Mouse (Mus musculus): Measurements from ENCODE around the gene Ppp1r3c. TPM values are rescaled to one million over a fixed set of nuclear protein-coding genes. Genes with fewer than 3 reads are reported as not detected.

The Ppp1r3c gene
- polyA plus RNA-seq (2011; ENCODE audit: insufficient read depth, insufficient read length, low read depth, missing spikeins): 0.58 and 0.90 TPM in 2 replicates

DNA sequence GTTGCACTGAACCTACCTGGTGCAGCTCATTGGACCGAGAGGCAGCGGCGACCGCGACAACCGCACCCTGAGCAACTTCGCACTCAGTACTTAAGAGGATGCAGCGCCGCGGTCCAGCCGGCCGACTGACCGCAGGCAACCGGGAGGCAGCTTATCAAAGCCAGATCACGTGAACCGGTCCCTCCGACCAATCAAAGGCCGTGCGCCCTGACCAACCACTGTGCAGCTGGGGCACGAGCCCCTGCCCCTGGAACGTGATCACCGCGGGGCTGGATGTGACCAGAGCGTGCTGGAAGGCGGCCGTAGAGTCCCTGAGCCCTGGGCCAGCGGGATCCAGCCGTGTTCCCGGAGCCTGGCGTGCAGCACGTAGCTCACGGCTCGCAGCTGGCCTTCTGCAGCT lies at the start of gene Ppp1r3c:
Ppp1r3c (minus strand) TSS at position 117 of the 400 bp plus-strand sequence.
- Histone ChIP-seq H3K4me1 (ENCODE audit: control insufficient read depth, insufficient read depth, low read length) (no peaks in the 10 kb centered on the region), H3K27me3 (ENCODE audit: control insufficient read depth, insufficient read depth, low read length, poor library complexity, severe bottlenecking) (0 out of 2 replicates have a peak, but pooled peaks cover 1% of the 10 kb centered on the region), H3K9ac (ENCODE audit: low read depth, poor library complexity, severe bottlenecking) (peak within 1 kb of the TSS; percentile 12; the same call in 1 of the 2 replicates), H3K9me3 (replicated peaks; ENCODE audit: control insufficient read depth, insufficient read depth, low read length, poor library complexity, severe bottlenecking) (no peaks in the 10 kb centered on the region), H3K4me3 (ENCODE audit: low read depth, low read length) (peak within 1 kb of the TSS; percentile 48), H3K27ac (ENCODE audit: insufficient read depth, low read length) (no peak within 1 kb of the TSS), H3K36me3 (ENCODE audit: control insufficient read depth, insufficient read depth, low read length, poor library complexity, severe bottlenecking) (no peaks in the 10 kb centered on the region)
- TF ChIP-seq CTCF (IDR thresholded peaks at IDR 0.05; ENCODE audit: low read depth, low read length) (no peak), POLR2A (IDR thresholded peaks at IDR 0.05; ENCODE audit: insufficient read depth, low read length) (peak; percentile 88), EP300 (IDR thresholded peaks at IDR 0.05; ENCODE audit: insufficient read depth, low read depth, low read length) (peak; percentile 76; the same call in 1 of the 2 replicates)

DNA sequence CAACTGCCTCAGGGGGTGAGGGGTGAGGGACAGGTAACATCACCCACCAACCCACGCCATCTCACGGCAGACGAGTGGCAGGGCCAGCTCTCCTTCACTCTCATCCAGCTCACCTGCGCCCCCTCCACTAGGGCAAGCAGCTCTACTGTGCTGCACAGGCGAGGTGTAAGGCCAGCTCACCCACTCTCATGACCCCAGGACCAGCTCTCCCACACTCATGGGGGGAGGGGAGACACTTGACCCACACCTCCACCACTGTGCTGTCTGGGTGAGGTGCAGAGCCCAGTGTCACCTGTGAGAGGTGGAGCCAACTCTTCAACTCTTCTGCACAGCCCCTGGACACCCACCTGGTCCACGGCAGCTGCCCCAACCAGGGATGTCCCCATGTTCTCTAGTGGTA lies 46.7 kb upstream of the Ppp1r3c start:
- Histone ChIP-seq H3K9ac (ENCODE audit: low read depth, poor library complexity, severe bottlenecking) (no peak overlapping the region), H3K27ac (ENCODE audit: insufficient read depth, low read length) (no peak overlapping the region), H3K36me3 (ENCODE audit: control insufficient read depth, insufficient read depth, low read length, poor library complexity, severe bottlenecking) (no peaks in the 10 kb centered on the region), H3K9me3 (replicated peaks; ENCODE audit: control insufficient read depth, insufficient read depth, low read length, poor library complexity, severe bottlenecking) (no peaks in the 10 kb centered on the region), H3K27me3 (ENCODE audit: control insufficient read depth, insufficient read depth, low read length, poor library complexity, severe bottlenecking) (no peaks in the 10 kb centered on the region), H3K4me1 (ENCODE audit: control insufficient read depth, insufficient read depth, low read length) (no peaks in the 10 kb centered on the region), H3K4me3 (ENCODE audit: low read depth, low read length) (no peak overlapping the region)
- TF ChIP-seq CTCF (IDR thresholded peaks at IDR 0.05; ENCODE audit: low read depth, low read length) (no peak), POLR2A (IDR thresholded peaks at IDR 0.05; ENCODE audit: insufficient read depth, low read length) (no peak), EP300 (IDR thresholded peaks at IDR 0.05; ENCODE audit: insufficient read depth, low read depth, low read length) (no peak)

DNA sequence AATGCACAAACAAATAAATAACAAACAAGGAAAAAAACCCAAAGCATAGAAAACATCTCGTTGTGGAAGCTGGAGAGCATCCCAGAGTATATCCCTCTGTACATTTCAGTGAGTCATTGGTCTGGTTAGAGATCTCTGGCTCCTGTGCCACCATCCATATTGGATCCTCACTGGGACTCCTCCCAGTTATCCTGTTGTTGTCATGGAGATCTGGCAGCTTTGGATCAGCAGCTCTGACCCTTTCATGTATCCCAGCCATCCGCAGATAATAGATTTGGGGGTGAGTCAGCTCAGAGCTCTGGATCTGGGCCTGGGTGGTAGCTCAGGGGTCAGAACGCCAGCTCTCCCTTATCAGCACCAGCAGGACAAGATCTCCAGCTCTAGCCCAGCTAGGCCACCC lies 46.1 kb upstream of the Ppp1r3c start:
- H3K4me3 ChIP-seq (ENCODE audit: low read depth, low read length): no peak overlapping the region
- H3K9me3 ChIP-seq (replicated peaks; ENCODE audit: control insufficient read depth, insufficient read depth, low read length, poor library complexity, severe bottlenecking): no peaks in the 10 kb centered on the region
- no peaks in the 10 kb centered on the region for H3K4me1 ChIP-seq (ENCODE audit: control insufficient read depth, insufficient read depth, low read length)
- no peaks in the 10 kb centered on the region for H3K36me3 ChIP-seq (ENCODE audit: control insufficient read depth, insufficient read depth, low read length, poor library complexity, severe bottlenecking)
- H3K27me3 ChIP-seq (ENCODE audit: control insufficient read depth, insufficient read depth, low read length, poor library complexity, severe bottlenecking): no peaks in the 10 kb centered on the region
- TF ChIP-seq CTCF (IDR thresholded peaks at IDR 0.05; ENCODE audit: low read depth, low read length): no peak
- no peak for TF ChIP-seq POLR2A (IDR thresholded peaks at IDR 0.05; ENCODE audit: insufficient read depth, low read length)
- TF ChIP-seq EP300 (IDR thresholded peaks at IDR 0.05; ENCODE audit: insufficient read depth, low read depth, low read length): no peak
- H3K9ac ChIP-seq (ENCODE audit: low read depth, poor library complexity, severe bottlenecking): no peak overlapping the region
- H3K27ac ChIP-seq (ENCODE audit: insufficient read depth, low read length): no peak overlapping the region

DNA sequence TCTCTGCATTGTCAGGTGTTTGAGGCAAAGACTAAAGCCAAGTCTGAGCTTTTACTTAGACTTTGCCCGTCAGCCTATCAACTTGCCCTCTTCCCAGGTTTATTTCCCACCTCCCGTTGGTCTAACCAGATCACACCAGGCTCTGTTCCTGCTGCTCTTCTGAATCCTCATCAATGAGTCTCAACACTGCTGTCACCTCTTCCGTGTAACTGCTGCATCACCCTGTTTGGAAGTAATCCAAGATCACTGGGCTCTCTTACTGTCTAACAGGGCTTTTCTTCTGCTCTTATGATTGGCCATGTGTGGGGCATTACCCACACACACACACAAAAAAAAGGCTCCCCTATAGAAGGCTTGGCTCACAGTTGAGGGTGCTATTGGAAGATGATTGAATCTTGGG lies 45.5 kb upstream of the Ppp1r3c start:
- no peaks in the 10 kb centered on the region for H3K4me1 ChIP-seq (ENCODE audit: control insufficient read depth, insufficient read depth, low read length)
- no peak overlapping the region for H3K9ac ChIP-seq (ENCODE audit: low read depth, poor library complexity, severe bottlenecking)
- no peaks in the 10 kb centered on the region for H3K36me3 ChIP-seq (ENCODE audit: control insufficient read depth, insufficient read depth, low read length, poor library complexity, severe bottlenecking)
- no peaks in the 10 kb centered on the region for H3K9me3 ChIP-seq (replicated peaks; ENCODE audit: control insufficient read depth, insufficient read depth, low read length, poor library complexity, severe bottlenecking)
- no peaks in the 10 kb centered on the region for H3K27me3 ChIP-seq (ENCODE audit: control insufficient read depth, insufficient read depth, low read length, poor library complexity, severe bottlenecking)
- no peak overlapping the region for H3K4me3 ChIP-seq (ENCODE audit: low read depth, low read length)
- H3K27ac ChIP-seq (ENCODE audit: insufficient read depth, low read length): no peak overlapping the region
- TF ChIP-seq CTCF (IDR thresholded peaks at IDR 0.05; ENCODE audit: low read depth, low read length) (no peak), EP300 (IDR thresholded peaks at IDR 0.05; ENCODE audit: insufficient read depth, low read depth, low read length) (no peak), POLR2A (IDR thresholded peaks at IDR 0.05; ENCODE audit: insufficient read depth, low read length) (no peak)

DNA sequence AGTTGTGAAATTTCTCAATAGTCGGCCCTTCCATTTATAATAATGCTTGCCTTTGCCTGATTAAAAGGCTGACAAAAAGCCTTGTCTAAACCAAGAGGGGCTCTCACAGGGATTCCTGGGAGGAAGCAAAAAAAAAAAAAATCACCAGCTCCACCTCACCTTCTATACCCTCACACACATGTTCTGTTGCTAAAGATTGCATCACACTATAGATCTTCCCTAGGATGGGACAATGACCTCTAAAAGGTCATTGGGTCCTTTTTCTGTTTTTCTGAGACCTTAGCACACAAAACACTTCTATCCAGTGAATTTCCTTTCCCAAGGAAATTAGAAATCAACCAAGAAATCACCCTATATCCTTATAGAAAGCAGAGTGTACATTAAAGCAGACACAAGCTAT lies 43.9 kb upstream of the Ppp1r3c start:
- Histone ChIP-seq H3K9me3 (replicated peaks; ENCODE audit: control insufficient read depth, insufficient read depth, low read length, poor library complexity, severe bottlenecking) (no peaks in the 10 kb centered on the region), H3K27me3 (ENCODE audit: control insufficient read depth, insufficient read depth, low read length, poor library complexity, severe bottlenecking) (no peaks in the 10 kb centered on the region), H3K9ac (ENCODE audit: low read depth, poor library complexity, severe bottlenecking) (no peak overlapping the region), H3K36me3 (ENCODE audit: control insufficient read depth, insufficient read depth, low read length, poor library complexity, severe bottlenecking) (no peaks in the 10 kb centered on the region), H3K4me3 (ENCODE audit: low read depth, low read length) (no peak overlapping the region), H3K27ac (ENCODE audit: insufficient read depth, low read length) (no peak overlapping the region), H3K4me1 (ENCODE audit: control insufficient read depth, insufficient read depth, low read length) (no peaks in the 10 kb centered on the region)
- TF ChIP-seq POLR2A (IDR thresholded peaks at IDR 0.05; ENCODE audit: insufficient read depth, low read length): no peak
- no peak for TF ChIP-seq EP300 (IDR thresholded peaks at IDR 0.05; ENCODE audit: insufficient read depth, low read depth, low read length)
- TF ChIP-seq CTCF (IDR thresholded peaks at IDR 0.05; ENCODE audit: low read depth, low read length): no peak

DNA sequence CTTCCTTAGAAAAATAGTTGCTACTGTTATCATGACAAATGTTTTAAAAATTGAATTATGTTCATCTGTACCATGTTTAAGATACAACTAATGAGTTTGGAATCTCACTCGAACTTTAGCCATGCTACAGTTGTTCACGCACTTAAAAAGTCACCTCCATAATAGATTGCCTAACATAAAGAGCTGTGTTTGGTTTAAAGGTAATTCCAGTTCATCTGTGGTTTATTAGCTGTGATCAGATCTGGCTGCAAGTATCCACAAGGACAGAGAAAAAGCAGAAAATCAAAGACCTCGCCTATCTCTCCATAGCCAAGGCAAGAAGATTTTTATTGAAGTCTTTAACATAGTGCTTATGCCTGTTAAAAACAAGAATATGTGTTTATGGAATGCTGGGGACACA lies 43.3 kb upstream of the Ppp1r3c start:
- Histone ChIP-seq H3K4me1 (ENCODE audit: control insufficient read depth, insufficient read depth, low read length) (no peaks in the 10 kb centered on the region), H3K9ac (ENCODE audit: low read depth, poor library complexity, severe bottlenecking) (no peak overlapping the region), H3K4me3 (ENCODE audit: low read depth, low read length) (no peak overlapping the region), H3K27ac (ENCODE audit: insufficient read depth, low read length) (no peak overlapping the region), H3K9me3 (replicated peaks; ENCODE audit: control insufficient read depth, insufficient read depth, low read length, poor library complexity, severe bottlenecking) (no peaks in the 10 kb centered on the region), H3K27me3 (ENCODE audit: control insufficient read depth, insufficient read depth, low read length, poor library complexity, severe bottlenecking) (no peaks in the 10 kb centered on the region), H3K36me3 (ENCODE audit: control insufficient read depth, insufficient read depth, low read length, poor library complexity, severe bottlenecking) (no peaks in the 10 kb centered on the region)
- no peak for TF ChIP-seq CTCF (IDR thresholded peaks at IDR 0.05; ENCODE audit: low read depth, low read length)
- no peak for TF ChIP-seq POLR2A (IDR thresholded peaks at IDR 0.05; ENCODE audit: insufficient read depth, low read length)
- TF ChIP-seq EP300 (IDR thresholded peaks at IDR 0.05; ENCODE audit: insufficient read depth, low read depth, low read length): no peak
